Mouse (Mus musculus): ENCODE results near the gene Gpr146.

- no peak for TF ChIP-seq CTCF (IDR thresholded peaks at IDR 0.05; ENCODE audit: low read depth, low read length)
- TF ChIP-seq TAL1 (conservative IDR thresholded peaks at IDR 0.05; ENCODE audit: low read depth, low read length) = no peak
- TF ChIP-seq GATA1 (IDR thresholded peaks at IDR 0.05; ENCODE audit: borderline replicate concordance, low read length) = no peak
- TF ChIP-seq GATA2 (IDR thresholded peaks at IDR 0.05; ENCODE audit: borderline replicate concordance, low read depth, low read length) = no peak
- no peak for TF ChIP-seq POLR2AphosphoS5 (IDR thresholded peaks at IDR 0.05; ENCODE audit: insufficient replicate concordance, low read depth, low read length)
Observed at GRCm38 (mm10) chr5:139425198-139425597, 47.7 kb downstream of the Gpr146 start.
